Mouse (Mus musculus) megakaryocyte, embryonic 14.5 days (primary cell): ENCODE data around the gene Lpin1. TPM values are rescaled to one million over a fixed set of nuclear protein-coding genes. Genes with fewer than 3 reads are reported as not detected.

Experiments
- H3K27me3 ChIP-seq: replicated peaks from 2 replicates; pipeline ENCODE3; 2012; ENCODE audit warnings: inconsistent platforms
- H3K36me3 ChIP-seq: replicated peaks from 2 replicates; pipeline ENCODE3; 2012; ENCODE audit warnings: low read length, inconsistent platforms, mixed read lengths
- H3K4me1 ChIP-seq: 2 replicates; pipeline ENCODE4 v1.6.1; 2012; ENCODE audit warnings: inconsistent platforms
- H3K4me3 ChIP-seq: replicated peaks from 2 replicates; pipeline ENCODE3; 2012; ENCODE audit warnings: moderate library complexity, mild to moderate bottlenecking, inconsistent platforms
- H3K9me3 ChIP-seq: 2 replicates; pipeline ENCODE4 v1.6.1; 2012; ENCODE audit warnings: inconsistent platforms
- FLI1 ChIP-seq: IDR thresholded peaks from 2 replicates; pipeline ENCODE4 v1.6.1; 2012; ENCODE audit warnings: low read length, inconsistent platforms, mixed read lengths
- GATA1 ChIP-seq: IDR thresholded peaks from 3 replicates; pipeline ENCODE4 v1.6.1; 2012; ENCODE audit warnings: mixed read lengths, low read length, inconsistent platforms, borderline replicate concordance
- polyA plus RNA-seq: library from polyadenylated mRNA; stranded (reverse); fragments of >175 nt; gene quantifications from 2 replicates; pipeline ENCODE4 v1.2.3, GENCODE M21; 2012; ENCODE audit warnings: low replicate concordance; ENCODE audit not compliant: insufficient read depth

Gene Lpin1
- polyA plus RNA-seq, 1 experiment = 8.1 TPM

GRCm38 (mm10) chr12:16592451-16592850 is 18.3 kb downstream of the Lpin1 start:
- TF ChIP-seq GATA1 (no peak), FLI1 (no peak)
- Histone ChIP-seq H3K36me3 (no peaks in the 10 kb centered on the region), H3K4me1 (peaks cover 37% of the 10 kb centered on the region), H3K4me3 (no peak overlapping the region), H3K27me3 (peaks cover 18% of the 10 kb centered on the region), H3K9me3 (peaks cover 4% of the 10 kb centered on the region; the same call in 1 of the 2 replicates)

GRCm38 (mm10) chr12:16591453-16592200 is 19.1 kb downstream of the Lpin1 start:
- peaks cover 2% of the 10 kb centered on the region; the same call in 1 of the 2 replicates for H3K9me3 ChIP-seq
- TF ChIP-seq FLI1 (no peak), GATA1 (no peak)
- H3K4me1 ChIP-seq = peaks cover 45% of the 10 kb centered on the region
- H3K4me3 ChIP-seq = peak overlapping the region; percentile 92
- H3K27me3 ChIP-seq = peaks cover 16% of the 10 kb centered on the region
- peaks cover 5% of the 10 kb centered on the region for H3K36me3 ChIP-seq

GRCm38 (mm10) chr12:16589966-16590365 is 20.8 kb downstream of the Lpin1 start:
- H3K9me3 ChIP-seq = no peaks in the 10 kb centered on the region
- H3K4me3 ChIP-seq = peak overlapping the region; percentile 95
- peaks cover 12% of the 10 kb centered on the region for H3K27me3 ChIP-seq
- TF ChIP-seq FLI1 (no peak), GATA1 (no peak)
- peaks cover 62% of the 10 kb centered on the region for H3K4me1 ChIP-seq
- H3K36me3 ChIP-seq = peaks cover 19% of the 10 kb centered on the region

GRCm38 (mm10) chr12:16589204-16589949 is 21.4 kb downstream of the Lpin1 start:
- peak overlapping the region; percentile 95 for H3K4me3 ChIP-seq
- peaks cover 67% of the 10 kb centered on the region for H3K4me1 ChIP-seq
- H3K36me3 ChIP-seq = peaks cover 21% of the 10 kb centered on the region
- TF ChIP-seq FLI1 (no peak), GATA1 (no peak)
- peaks cover 9% of the 10 kb centered on the region for H3K27me3 ChIP-seq
- no peaks in the 10 kb centered on the region for H3K9me3 ChIP-seq

GRCm38 (mm10) chr12:16588396-16589042 is 22.2 kb downstream of the Lpin1 start:
- H3K9me3 ChIP-seq = no peaks in the 10 kb centered on the region
- H3K4me1 ChIP-seq = peaks cover 76% of the 10 kb centered on the region
- H3K27me3 ChIP-seq = peaks cover 6% of the 10 kb centered on the region
- TF ChIP-seq GATA1 (no peak), FLI1 (no peak)
- peaks cover 22% of the 10 kb centered on the region for H3K36me3 ChIP-seq
- peak overlapping the region; percentile 95 for H3K4me3 ChIP-seq

GRCm38 (mm10) chr12:16587767-16588166 is 23.0 kb downstream of the Lpin1 start:
- TF ChIP-seq FLI1 (no peak), GATA1 (no peak)
- no peaks in the 10 kb centered on the region for H3K9me3 ChIP-seq
- H3K27me3 ChIP-seq = peaks cover 2% of the 10 kb centered on the region
- peaks cover 84% of the 10 kb centered on the region for H3K4me1 ChIP-seq
- H3K36me3 ChIP-seq = peaks cover 30% of the 10 kb centered on the region
- peak overlapping the region; percentile 95 for H3K4me3 ChIP-seq

- peaks cover 90% of the 10 kb centered on the region for H3K4me1 ChIP-seq
- TF ChIP-seq GATA1 = no peak
- no peak for TF ChIP-seq FLI1
- H3K4me3 ChIP-seq = peak overlapping the region; percentile 95
- H3K36me3 ChIP-seq = peaks cover 36% of the 10 kb centered on the region
- no peaks in the 10 kb centered on the region for H3K27me3 ChIP-seq
- H3K9me3 ChIP-seq = peaks cover 2% of the 10 kb centered on the region; the same call in 1 of the 2 replicates
These were observed 23.7 kb downstream of the Lpin1 start for GRCm38 (mm10) chr12:16587111-16587510.

GRCm38 (mm10) chr12:16584964-16585363 is 25.8 kb downstream of the Lpin1 start:
- H3K36me3 ChIP-seq = peaks cover 58% of the 10 kb centered on the region
- H3K4me3 ChIP-seq = no peak overlapping the region
- peaks cover 9% of the 10 kb centered on the region; the same call in 1 of the 2 replicates for H3K9me3 ChIP-seq
- H3K4me1 ChIP-seq = peaks cover 86% of the 10 kb centered on the region
- H3K27me3 ChIP-seq = no peaks in the 10 kb centered on the region
- TF ChIP-seq FLI1 (no peak), GATA1 (no peak)

- Histone ChIP-seq H3K4me1 (peaks cover 83% of the 10 kb centered on the region), H3K9me3 (peaks cover 9% of the 10 kb centered on the region; the same call in 1 of the 2 replicates), H3K36me3 (peaks cover 66% of the 10 kb centered on the region), H3K27me3 (no peaks in the 10 kb centered on the region), H3K4me3 (peak overlapping the region; percentile 85)
- TF ChIP-seq FLI1 (no peak), GATA1 (no peak)
These were observed 26.6 kb downstream of the Lpin1 start for GRCm38 (mm10) chr12:16584035-16584682.
